Mouse (Mus musculus): Measurements from ENCODE around the gene Selplg.

DNA sequence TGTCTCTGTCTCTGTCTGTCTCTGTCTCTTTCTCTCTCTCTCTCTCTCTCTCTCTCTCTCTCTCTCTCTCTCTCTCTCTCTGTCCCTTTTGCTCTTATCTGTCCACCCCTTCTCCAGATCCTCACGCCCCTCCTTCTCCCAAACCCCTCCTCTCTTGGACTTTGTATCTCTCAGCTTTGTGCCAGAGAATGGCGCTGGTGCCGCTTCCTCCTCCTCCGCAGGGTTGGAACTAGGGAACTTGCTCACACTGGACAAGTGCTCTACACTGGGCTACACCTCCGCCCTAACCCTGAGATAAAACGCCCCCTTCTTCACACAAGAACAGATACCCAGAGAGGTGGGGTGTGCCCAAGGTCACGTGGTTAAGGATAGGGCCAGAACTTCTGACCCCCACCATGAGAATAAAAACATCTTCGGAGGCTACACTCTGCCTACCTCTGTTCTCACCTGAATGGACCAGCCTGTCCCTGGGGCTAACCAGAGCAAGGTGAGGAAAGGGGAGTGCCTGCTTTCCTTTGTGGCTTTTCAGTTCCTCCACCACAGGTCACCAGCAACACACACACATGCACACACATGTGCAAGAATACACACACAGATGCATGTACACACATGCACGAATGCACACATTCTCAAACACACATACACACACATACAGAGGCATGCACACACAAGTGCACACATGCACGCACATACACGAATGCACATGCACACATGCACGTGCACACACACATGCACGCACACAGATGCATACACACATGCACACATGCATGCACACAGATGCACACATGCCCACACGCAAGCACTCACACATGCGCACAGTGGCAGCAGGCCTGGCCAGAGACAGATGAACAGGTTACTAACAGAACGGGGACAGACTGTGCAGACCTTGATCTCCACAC, 41.0 kb downstream of the Selplg start:
- TF ChIP-seq CTCF (IDR thresholded peaks at IDR 0.05; ENCODE audit: low read depth) (no peak), EP300 (optimal IDR thresholded peaks at IDR 0.05) (no peak)
